Mouse (Mus musculus) urinary bladder, adult 18-20 months (tissue): Measurements from ENCODE around the gene A130010J15Rik.
A peak's percentile ranks its signal among the peaks of the same experiment; 100 is the strongest.

Source experiments
- DNase-seq, 2 experiments: peaks; one replicate each; pipeline ENCODE4 v3.0.0; 2022; ENCODE audit warnings: low spot score in 2 of 2, mixed read lengths in 2 of 2

A130010J15Rik gene

GRCm38 (mm10) chr1:193200640-193201382 lies 33.0 kb downstream of the A130010J15Rik start:
- DNase-seq, result no peak

GRCm38 (mm10) chr1:193201383-193201778 lies 33.5 kb downstream of the A130010J15Rik start, which contains the start of gene Traf3ip3:
Gene Traf3ip3 (minus strand): TSS chr1:193201703.
- DNase-seq, result no peak

- DNase-seq, result no peak
These were observed 36.0 kb downstream of the A130010J15Rik start for GRCm38 (mm10) chr1:193203821-193204220.

GRCm38 (mm10) chr1:193205431-193205830 lies 37.6 kb downstream of the A130010J15Rik start:
- DNase-seq, result no peak

GRCm38 (mm10) chr1:193207503-193207902 lies 39.7 kb downstream of the A130010J15Rik start, which contains the start of gene Lamb3:
Gene Lamb3 (plus strand): TSS chr1:193207699.
- no peak for DNase-seq

- DNase-seq, result peak; percentile 17 to 44
These were observed 40.3 kb downstream of the A130010J15Rik start for GRCm38 (mm10) chr1:193208178-193208577.

- DNase-seq, result no peak
These were observed 43.5 kb downstream of the A130010J15Rik start for GRCm38 (mm10) chr1:193211371-193211770.

- no peak for DNase-seq
These were observed 46.2 kb downstream of the A130010J15Rik start for GRCm38 (mm10) chr1:193214053-193214452.

GRCm38 (mm10) chr1:193216000-193216399 lies 48.2 kb downstream of the A130010J15Rik start:
- no peak for DNase-seq

- no peak for DNase-seq
These were observed 52.6 kb downstream of the A130010J15Rik start for GRCm38 (mm10) chr1:193220408-193220807.

GRCm38 (mm10) chr1:193225531-193225930 lies 57.7 kb downstream of the A130010J15Rik start:
- no peak for DNase-seq

GRCm38 (mm10) chr1:193226114-193226513 lies 58.3 kb downstream of the A130010J15Rik start:
- DNase-seq, result no peak

GRCm38 (mm10) chr1:193226724-193227522 lies 59.1 kb downstream of the A130010J15Rik start:
- DNase-seq, result no peak
